Mouse (Mus musculus) urinary bladder, postnatal 4 days (tissue): Measurements from ENCODE around the gene Chrna3.

Experiments used
- DNase-seq, 2 experiments: peaks; one replicate each; pipeline ENCODE4 v3.0.0; 2021 to 2022; ENCODE audit warnings: low spot score in 2 of 2

The Chrna3 gene

DNA sequence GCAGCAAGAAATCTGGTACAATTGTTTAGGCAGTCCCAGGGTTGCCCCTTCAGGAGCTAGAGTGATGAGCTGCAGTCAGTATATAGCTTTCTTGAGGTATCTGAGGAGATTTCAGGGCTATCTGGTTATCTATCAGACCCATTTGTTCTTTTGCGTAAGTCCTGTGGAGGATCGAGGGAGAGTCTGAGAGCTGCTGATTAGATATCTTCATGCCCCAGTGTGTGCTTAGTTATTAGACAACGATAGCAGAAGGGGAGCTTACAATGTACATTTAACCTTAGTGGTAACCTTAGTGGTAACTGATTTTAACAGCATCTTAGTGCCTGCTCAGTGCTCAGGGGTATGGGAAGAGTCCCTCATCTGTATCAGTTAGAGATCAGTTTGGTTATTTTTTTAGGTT lies 30.7 kb downstream of the Chrna3 start:
- DNase-seq, result no peak

DNA sequence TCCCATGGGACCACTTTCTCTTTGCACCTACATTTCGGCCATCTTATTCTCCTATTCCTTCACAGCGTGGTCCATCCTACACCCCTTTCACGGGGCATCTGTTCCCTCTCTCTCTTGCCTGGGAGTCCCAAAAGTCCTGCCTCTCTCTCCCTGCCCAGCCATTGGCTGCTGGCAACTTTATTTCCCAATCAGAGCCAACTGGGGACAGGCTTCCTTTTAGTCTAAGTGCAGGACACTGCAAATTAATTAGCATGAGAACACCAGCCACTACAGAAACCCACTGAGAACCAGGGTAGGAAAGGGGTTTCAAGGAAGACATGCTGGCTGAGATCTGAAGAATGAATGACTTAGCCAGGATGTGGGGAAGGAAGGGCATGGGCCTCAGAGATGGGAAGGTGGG lies 32.0 kb downstream of the Chrna3 start:
- DNase-seq, result no peak

DNA sequence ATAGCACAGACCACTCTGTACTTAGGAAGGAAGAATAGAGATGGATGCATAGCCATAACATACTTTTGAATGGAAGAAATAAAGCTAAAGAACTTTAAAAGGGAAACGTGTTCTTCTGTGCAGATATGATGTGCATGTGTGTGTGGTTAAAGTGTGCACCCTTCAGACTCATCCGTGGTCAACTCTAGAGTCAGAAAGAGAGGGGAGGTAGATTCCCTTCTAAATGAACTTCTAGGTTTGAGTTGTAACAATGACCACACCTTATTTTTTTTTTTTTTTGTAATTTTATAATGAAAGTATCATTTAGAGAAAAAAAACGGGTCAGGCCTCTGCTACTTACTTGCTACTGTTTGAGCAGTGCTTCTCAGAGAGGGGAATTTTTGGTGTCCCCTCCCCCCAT lies 36.0 kb downstream of the Chrna3 start:
- no peak for DNase-seq

DNA sequence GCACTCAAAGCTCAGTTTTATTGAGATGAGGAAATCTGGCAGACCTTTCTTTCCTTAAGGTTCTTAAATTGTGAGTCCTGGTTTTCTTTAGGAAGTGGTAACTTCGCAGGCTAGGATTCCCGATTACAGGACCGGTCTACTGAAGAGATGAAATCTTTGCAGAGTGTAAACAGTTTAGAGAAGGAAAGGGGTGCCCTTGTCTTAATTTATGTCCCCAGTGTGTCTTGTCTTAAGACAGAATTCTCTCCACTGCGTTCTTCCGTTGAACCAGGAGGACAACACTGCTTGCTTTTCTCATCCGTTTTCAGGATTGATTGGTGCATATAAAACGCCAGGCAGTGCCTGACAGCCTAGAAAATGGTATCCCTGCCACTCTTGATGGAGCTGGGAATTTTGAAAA lies 44.0 kb downstream of the Chrna3 start:
- DNase-seq, result no peak

DNA sequence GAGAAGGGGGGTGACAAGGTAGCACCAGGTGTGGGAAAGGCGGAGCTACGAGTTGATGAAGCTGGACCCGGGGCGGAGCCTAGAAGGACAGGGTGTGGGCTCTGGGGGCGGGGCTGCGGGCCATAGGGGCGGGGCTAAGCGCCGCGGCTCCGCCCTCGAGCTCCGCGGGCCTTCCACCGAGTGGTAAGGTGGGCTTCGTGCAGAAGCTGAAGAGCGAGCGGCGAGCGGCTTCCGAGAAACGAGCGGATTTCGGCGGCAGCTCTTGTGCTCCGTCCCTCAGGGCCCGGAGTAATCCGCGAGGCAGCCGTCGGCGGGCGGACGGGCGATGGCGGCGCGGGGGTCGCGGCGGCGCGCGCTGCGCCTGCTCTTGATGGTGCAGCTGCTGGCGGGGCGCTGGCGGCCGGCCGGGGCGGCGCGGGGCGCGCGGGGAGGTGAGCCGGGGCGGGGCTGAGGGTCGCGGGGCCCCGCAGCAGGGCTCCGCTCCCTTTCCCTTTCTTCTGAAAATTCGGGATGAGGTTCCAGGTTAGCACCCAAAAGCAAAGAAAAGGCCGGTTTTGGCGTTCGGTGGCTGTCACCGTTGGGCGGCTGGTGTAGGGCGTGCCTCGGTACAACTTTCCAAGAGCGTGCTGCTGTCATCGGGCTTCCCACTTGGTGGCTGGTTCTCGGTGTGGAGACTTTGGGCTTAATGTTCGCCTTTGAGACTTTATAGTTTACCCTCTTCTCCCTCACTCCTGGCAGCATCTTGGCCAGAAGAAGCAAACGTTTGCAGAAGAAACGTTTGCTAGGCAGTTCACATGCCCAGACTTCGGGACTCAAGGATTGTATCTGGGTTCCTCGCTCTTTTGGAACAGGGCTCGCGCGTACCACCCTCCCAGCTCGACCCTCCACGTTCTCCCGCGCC lies 44.8 kb downstream of the Chrna3 start:
- no peak for DNase-seq

DNA sequence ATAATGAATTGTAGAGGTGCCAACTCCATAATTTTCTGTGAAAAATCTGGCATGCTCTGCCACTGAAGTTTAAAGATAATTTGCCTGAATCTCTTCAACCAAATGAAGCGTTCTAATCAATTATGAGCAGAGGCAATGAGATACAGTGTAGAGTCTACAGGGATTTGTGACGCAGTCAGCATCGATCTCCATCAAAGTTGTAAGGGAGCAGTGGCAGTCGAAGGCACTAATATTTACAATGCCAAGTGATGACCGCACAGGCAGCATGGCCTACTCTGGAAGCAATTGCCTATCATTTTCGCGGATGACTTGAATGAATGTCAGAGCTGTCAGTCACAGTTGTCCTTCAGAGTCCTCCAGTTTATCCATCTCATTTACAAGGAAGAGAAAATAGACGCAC lies 45.7 kb downstream of the Chrna3 start, which contains the start of gene Chrna5:
TSS of gene Chrna5 (plus strand) at position 207 of the 400 bp plus-strand sequence.
- DNase-seq, result no peak

DNA sequence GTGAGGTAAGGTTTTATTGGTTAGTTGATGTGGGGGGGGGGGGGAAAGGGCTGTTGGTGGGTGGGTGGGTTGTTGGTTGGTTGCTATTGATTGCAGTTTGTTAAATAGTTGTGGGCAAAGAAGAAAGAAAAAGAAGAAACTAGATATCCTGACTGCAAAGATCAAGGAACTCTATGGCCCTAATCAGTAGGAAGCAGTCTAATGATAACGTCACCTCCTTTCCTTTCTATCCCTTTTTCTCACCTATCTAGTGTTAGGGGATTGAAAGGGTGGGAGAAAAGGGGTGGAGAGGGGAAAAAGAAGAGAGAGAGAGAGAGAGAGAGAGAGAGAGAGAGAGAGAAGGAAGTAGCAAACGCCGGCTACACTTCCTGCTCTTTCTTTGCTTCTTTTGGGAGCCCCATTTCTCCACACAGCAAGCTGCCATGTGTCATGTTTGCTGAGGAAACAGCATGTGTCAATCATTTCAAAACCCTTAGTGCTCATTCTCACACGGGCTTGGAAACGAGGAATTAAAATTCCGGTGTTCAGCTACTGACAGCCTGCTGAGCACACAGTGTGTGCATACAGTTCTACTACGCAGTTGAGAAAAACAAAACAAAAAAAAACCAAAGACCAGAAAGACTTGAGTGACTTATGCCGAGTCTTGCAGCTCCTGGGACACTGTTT lies 56.3 kb downstream of the Chrna3 start:
- no peak for DNase-seq

DNA sequence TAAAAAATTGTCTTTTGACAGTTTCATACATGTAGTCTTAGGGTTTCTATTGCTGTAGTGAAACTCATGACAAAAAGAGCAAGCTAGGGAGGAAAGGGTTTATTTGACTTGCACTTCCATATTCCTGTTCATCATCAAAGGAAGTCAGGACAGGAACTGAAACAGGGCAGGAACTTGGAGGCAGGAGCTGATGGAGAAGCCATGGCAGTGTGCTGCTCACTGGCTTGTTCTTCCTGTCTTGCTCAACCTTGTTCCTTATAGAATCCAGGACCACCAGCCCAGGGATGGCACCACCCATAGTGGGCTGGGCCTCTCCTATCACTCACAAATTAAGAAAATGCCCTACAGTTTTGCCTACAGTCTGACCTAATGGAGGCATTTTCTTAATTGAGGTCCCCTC lies 62.7 kb downstream of the Chrna3 start:
- DNase-seq, result no peak

DNA sequence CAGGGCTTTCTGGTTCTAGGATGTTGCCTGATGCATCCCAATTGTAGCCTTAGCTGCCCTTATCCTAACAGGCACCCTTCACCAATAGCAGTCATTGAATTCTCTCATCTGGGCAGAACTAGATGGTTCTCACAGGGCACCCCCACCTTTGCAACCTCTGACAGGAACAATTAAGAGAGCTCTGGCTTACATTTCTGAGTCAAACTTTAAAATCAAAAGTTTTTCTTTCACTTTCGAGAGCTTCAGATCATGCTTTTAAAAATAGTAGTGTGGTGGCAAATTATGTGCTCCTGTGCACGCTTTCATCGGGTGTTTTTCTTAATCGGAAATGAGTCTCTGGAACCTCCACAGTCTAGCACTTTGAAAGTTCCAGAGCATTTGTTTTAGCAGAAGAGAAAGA lies 65.3 kb downstream of the Chrna3 start:
- DNase-seq, result no peak
